Mouse (Mus musculus) MEL (cell line): ENCODE data around the gene Phospho2. TPM values are rescaled to one million over a fixed set of nuclear protein-coding genes. Genes with fewer than 3 reads are reported as not detected.

Experiments
- DNase-seq: peaks from one replicate; pipeline ENCODE4 v3.0.0; 2011; ENCODE audit warnings: low read depth, low spot score
- H3K27ac ChIP-seq: 2 replicates; pipeline ENCODE4 v1.5.1; 2012; ENCODE audit warnings: low read depth, mild to moderate bottlenecking, control low read depth, low read length, moderate library complexity; ENCODE audit not compliant: control insufficient read depth
- H3K27me3 ChIP-seq, 2 experiments: fragments of 150-350 bp in 1 of 2; sonication (generic) in 1 of 2; 2 replicates each; pipeline ENCODE4 v1.6.1; 2012; ENCODE audit warnings: low read length in 2 of 2, mild to moderate bottlenecking in 2 of 2, improper control_type of control experiment in 1 of 2, moderate library complexity in 1 of 2; ENCODE audit not compliant: insufficient read depth in 2 of 2, control insufficient read depth in 1 of 2
- H3K36me3 ChIP-seq, 2 experiments: 2 replicates each; pipeline ENCODE4 v1.6.1; 2012 to 2014; ENCODE audit warnings: low read length in 2 of 2, improper control_type of control experiment in 1 of 2, inconsistent platforms in 1 of 2, mild to moderate bottlenecking in 1 of 2; ENCODE audit not compliant: insufficient read depth in 2 of 2, control insufficient read depth in 1 of 2
- H3K4me1 ChIP-seq, 2 experiments: fragments of 150-350 bp in 1 of 2; sonication (generic) in 1 of 2; 2 replicates each; pipeline ENCODE4 v1.6.1; 2012; ENCODE audit warnings: low read length in 2 of 2, improper control_type of control experiment in 1 of 2, mild to moderate bottlenecking in 1 of 2; ENCODE audit not compliant: insufficient read depth in 2 of 2, control insufficient read depth in 1 of 2
- H3K4me3 ChIP-seq, 2 experiments: fragments of 150-350 bp in 1 of 2; sonication (generic) in 1 of 2; 2 replicates each; pipeline ENCODE4 v1.5.1; 2012; ENCODE audit warnings: low read depth in 2 of 2, low read length in 2 of 2, mild to moderate bottlenecking in 2 of 2, moderate library complexity in 2 of 2, control low read depth in 1 of 2, improper control_type of control experiment in 1 of 2; ENCODE audit not compliant: control insufficient read depth in 1 of 2, insufficient read depth in 1 of 2
- H3K79me2 ChIP-seq: 2 replicates; pipeline ENCODE4 v1.6.1; 2012; ENCODE audit warnings: mild to moderate bottlenecking, low read length, moderate library complexity; ENCODE audit not compliant: control insufficient read depth, poor library complexity, insufficient read depth
- H3K9ac ChIP-seq: 2 replicates; pipeline ENCODE4 v1.6.1; 2012; ENCODE audit warnings: low read depth, mild to moderate bottlenecking, control low read depth, low read length, moderate library complexity; ENCODE audit not compliant: control insufficient read depth, poor library complexity, severe bottlenecking
- H3K9me3 ChIP-seq: fragments of 150-350 bp; sonication (generic); replicated peaks from 2 replicates; pipeline ENCODE4 v1.6.1; 2012; ENCODE audit warnings: mild to moderate bottlenecking, low read length, improper control_type of control experiment, moderate library complexity; ENCODE audit not compliant: insufficient read depth
- EP300 ChIP-seq, 2 experiments: IDR thresholded peaks; 2 replicates each; pipeline ENCODE4 v1.6.1; 2011; ENCODE audit warnings: improper control_type of control experiment in 2 of 2, low read length in 2 of 2, low read depth in 1 of 2, mild to moderate bottlenecking in 1 of 2
- GABPA ChIP-seq: IDR thresholded peaks from 2 replicates; pipeline ENCODE4 v1.6.1; 2012; ENCODE audit warnings: low read depth, mild to moderate bottlenecking, inconsistent platforms, low read length, improper control_type of control experiment, moderate library complexity
- GATA1 ChIP-seq: IDR thresholded peaks from 2 replicates; pipeline ENCODE4 v1.6.1; 2011; ENCODE audit warnings: low read depth, low read length, improper control_type of control experiment
- KAT2A ChIP-seq: conservative IDR thresholded peaks from 2 replicates; pipeline ENCODE4 v1.6.1; 2012; ENCODE audit warnings: low read depth, low read length, improper control_type of control experiment, inconsistent platforms
- MXI1 ChIP-seq: IDR thresholded peaks from 2 replicates; pipeline ENCODE4 v1.6.1; 2011; ENCODE audit warnings: mild to moderate bottlenecking, low read depth, low read length, improper control_type of control experiment
- MYB ChIP-seq: IDR thresholded peaks from 2 replicates; pipeline ENCODE4 v1.6.1; 2011; ENCODE audit warnings: mild to moderate bottlenecking, low read depth, low read length, improper control_type of control experiment
- MYC ChIP-seq: IDR thresholded peaks from 2 replicates; pipeline ENCODE4 v1.6.1; 2011; ENCODE audit warnings: low read depth, mild to moderate bottlenecking, low read length, improper control_type of control experiment, moderate library complexity
- NELFE ChIP-seq: IDR thresholded peaks from 2 replicates; pipeline ENCODE4 v1.6.1; 2011; ENCODE audit warnings: low read depth, low read length, improper control_type of control experiment
- POLR2A ChIP-seq, 2 experiments: IDR thresholded peaks; 2 replicates each; pipeline ENCODE4 v1.6.1; 2011 to 2012; ENCODE audit warnings: low read length in 2 of 2, mild to moderate bottlenecking in 2 of 2, control low read depth in 1 of 2, improper control_type of control experiment in 1 of 2, low read depth in 1 of 2, moderate library complexity in 1 of 2; ENCODE audit not compliant: control insufficient read depth in 1 of 2, insufficient read depth in 1 of 2, poor library complexity in 1 of 2
- RCOR1 ChIP-seq: IDR thresholded peaks from 2 replicates; pipeline ENCODE4 v1.6.1; 2012; ENCODE audit warnings: low read depth, mild to moderate bottlenecking, inconsistent platforms, low read length, improper control_type of control experiment
- SIN3A ChIP-seq: IDR thresholded peaks from 2 replicates; pipeline ENCODE4 v1.6.1; 2012; ENCODE audit warnings: low read length, improper control_type of control experiment, inconsistent platforms
- TAL1 ChIP-seq: IDR thresholded peaks from 2 replicates; pipeline ENCODE4 v1.6.1; 2012; ENCODE audit warnings: mild to moderate bottlenecking, inconsistent platforms, low read length, moderate library complexity, mixed read lengths
- TCF12 ChIP-seq: IDR thresholded peaks from 2 replicates; pipeline ENCODE4 v1.6.1; 2014; ENCODE audit warnings: low read depth, mild to moderate bottlenecking, inconsistent platforms, low read length, improper control_type of control experiment, moderate library complexity
- polyA plus RNA-seq, 2 experiments: library from polyadenylated mRNA; stranded (reverse) in 1 of 2; unstranded in 1 of 2; fragments of >175 nt in 1 of 2; fragments of >200 nt in 1 of 2; gene quantifications; 2 replicates each; pipeline versions ENCODE4 v1.2.1 to v1.2.4; 2012; ENCODE audit warnings: low replicate concordance in 2 of 2, low read depth in 1 of 2; ENCODE audit not compliant: insufficient read length in 2 of 2, insufficient read depth in 1 of 2, missing spikeins in 1 of 2
- total RNA-seq: library from RNA; depleted of rRNA; stranded (reverse); fragments of 300-350 nt; gene quantifications from 2 replicates; pipeline ENCODE4 v1.2.3, GENCODE M21; 2012

The Phospho2 gene
- total and polyA plus RNA-seq, 3 experiments, result 11.8 to 13.2 TPM; not detected in 1

DNA sequence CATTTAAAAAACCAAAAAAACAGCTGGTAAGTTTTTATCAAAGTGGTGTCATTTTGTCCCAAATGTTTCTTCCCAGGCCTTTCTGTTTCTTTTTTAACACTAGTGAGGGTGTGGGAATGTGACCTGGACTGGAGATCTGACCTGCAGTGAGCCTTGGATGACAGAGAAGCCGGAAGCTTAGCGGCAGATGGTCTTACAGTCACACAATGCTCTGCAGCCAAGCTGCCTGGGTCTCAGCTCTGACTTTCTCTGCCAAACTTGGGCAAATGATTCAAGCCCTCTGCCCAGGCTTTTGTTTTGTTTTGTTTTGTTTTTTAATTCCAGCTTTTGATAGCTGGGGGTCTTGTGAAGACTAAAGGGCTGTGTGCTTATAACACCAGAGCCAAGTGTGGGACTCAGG is 37.0 kb downstream of the Phospho2 start:
- H3K27me3 ChIP-seq, result no peaks in the 10 kb centered on the region
- H3K36me3 ChIP-seq, result peaks cover 0 to 13% of the 10 kb centered on the region in 2 experiments; a peak in 3 of 4 replicates
- H3K9ac ChIP-seq, result no peak overlapping the region
- no peak for TF ChIP-seq MXI1
- no peaks in the 10 kb centered on the region for H3K9me3 ChIP-seq
- H3K27ac ChIP-seq, result no peak overlapping the region
- no peak for DNase-seq
- peaks cover 8 to 9% of the 10 kb centered on the region in 2 experiments for H3K4me1 ChIP-seq
- peaks cover 14% of the 10 kb centered on the region for H3K79me2 ChIP-seq
- no peak overlapping the region for H3K4me3 ChIP-seq

DNA sequence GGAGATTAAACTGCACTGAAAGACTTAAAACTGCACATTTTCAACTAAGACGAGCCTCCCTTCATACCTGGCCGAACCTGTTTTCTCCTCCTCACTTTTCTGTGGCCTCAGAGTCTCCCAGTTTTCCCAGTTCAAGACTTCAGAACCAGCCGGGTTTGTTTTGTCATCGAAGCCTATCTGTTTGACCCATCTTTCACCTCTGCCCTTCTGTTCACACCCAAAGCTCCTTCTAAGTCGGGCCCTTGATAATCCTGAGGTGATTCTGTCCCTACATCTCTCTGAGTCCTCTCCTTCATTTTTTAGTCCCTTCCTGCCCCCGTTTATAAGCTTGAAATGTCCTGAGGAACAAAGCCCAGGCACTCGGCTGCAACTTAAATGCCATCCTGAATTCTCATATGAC is 38.6 kb downstream of the Phospho2 start:
- DNase-seq, result no peak
- H3K4me3 ChIP-seq, result no peak overlapping the region
- no peak overlapping the region for H3K27ac ChIP-seq
- H3K79me2 ChIP-seq, result peaks cover 7% of the 10 kb centered on the region
- TF ChIP-seq GABPA, result no peak
- no peak for TF ChIP-seq KAT2A
- no peak overlapping the region for H3K9ac ChIP-seq
- peaks cover 0 to 10% of the 10 kb centered on the region in 2 experiments; a peak in 3 of 4 replicates for H3K36me3 ChIP-seq
- no peaks in the 10 kb centered on the region for H3K9me3 ChIP-seq
- H3K4me1 ChIP-seq, result peaks cover 6% of the 10 kb centered on the region in 2 experiments; a peak in 2 of 4 replicates
- H3K27me3 ChIP-seq, result no peaks in the 10 kb centered on the region

DNA sequence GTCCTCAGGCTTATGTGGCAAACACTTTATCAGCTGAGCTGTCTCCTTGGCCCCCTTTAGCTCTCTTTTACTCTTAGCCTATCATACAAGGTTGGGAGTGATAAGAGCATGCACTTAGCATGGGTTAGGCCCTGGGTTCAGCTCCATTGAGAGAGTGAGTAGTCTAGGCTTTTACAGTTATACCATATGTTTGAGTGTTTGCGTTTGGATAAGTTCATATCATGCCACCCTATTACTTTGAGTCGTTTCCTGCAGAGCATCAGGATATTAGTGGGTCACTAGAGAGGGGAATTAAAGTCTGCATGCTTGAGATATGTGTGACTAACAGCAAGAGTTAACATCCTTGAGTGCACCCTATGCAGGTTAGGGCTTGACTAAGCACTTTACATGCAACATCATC is 40.3 kb downstream of the Phospho2 start:
- TF ChIP-seq TCF12 (0 out of 2 replicates have a peak, but pooled peaks have one; percentile 9), GATA1 (peak; percentile 32; the same call in 1 of the 2 replicates), RCOR1 (no peak), POLR2A (IDR thresholded peaks at IDR 0.05; ENCODE audit: control insufficient read depth in 1 of 2, insufficient read depth in 1 of 2, low read depth in 1 of 2, low read length in 2 of 2, poor library complexity in 1 of 2) (no peak), EP300 (IDR thresholded peaks at IDR 0.05; ENCODE audit: low read depth in 1 of 2, low read length in 2 of 2) (peak; percentile 52 to 61; a peak in 3 of 4 replicates), NELFE (no peak), MYC (no peak), TAL1 (0 out of 2 replicates have a peak, but pooled peaks have one; percentile 8), SIN3A (0 out of 2 replicates have a peak, but pooled peaks have one; percentile 18), MYB (peak; percentile 45; the same call in 1 of the 2 replicates)
- Histone ChIP-seq H3K4me1 (no peaks in the 10 kb centered on the region), H3K27ac (no peak overlapping the region), H3K9me3 (no peaks in the 10 kb centered on the region), H3K9ac (no peak overlapping the region), H3K27me3 (no peaks in the 10 kb centered on the region), H3K4me3 (no peak overlapping the region), H3K36me3 (no peaks in the 10 kb centered on the region; a peak in 2 of 4 replicates), H3K79me2 (peaks cover 1% of the 10 kb centered on the region)
- DNase-seq, result peak; percentile 45
